ENCODE assay signal across 10 mouse cellular contexts in genomic region chr11:115160016-115160797, GRCm38 (mm10). TPM values are rescaled to one million over a fixed set of nuclear protein-coding genes. Genes with fewer than 3 reads are reported as not detected.
DNase-seq lines count a peak whose midpoint lies in the region; ATAC-seq and TF ChIP-seq lines count a peak whose summit lies in the region.
"Had no signal": no experiment of that assay in that cellular context is flagged by ENCODE, and none has a peak within 500 bp of the region (broad histone marks: within the 10 kb centered on the region; RNA-seq: fewer than 3 reads in every experiment).

No protein-coding gene starts in this region.

- ATAC-seq in intestine, embryonic 14.5 days (replicated peaks; ENCODE audit: low FRiP score, low TSS enrichment, low read depth), result no peak
- no peak for ATAC-seq in intestine, embryonic 15.5 days

- TF ChIP-seq EP300 in heart, adult 2 months (IDR thresholded peaks at IDR 0.05; ENCODE audit: insufficient read depth, low read depth, low read length), result peak; percentile 42; the same call in 1 of the 2 replicates

- H3K9ac ChIP-seq in intestine, embryonic 14.5 days (ENCODE audit: low read length), result no peak overlapping the region
- no peak overlapping the region for H3K9ac ChIP-seq in intestine, embryonic 15.5 days
- no peak overlapping the region for H3K9ac ChIP-seq in ES-E14 (ENCODE audit: insufficient read depth, low read depth, low read length, poor library complexity, severe bottlenecking)
- H3K9ac ChIP-seq in heart, adult 2 months (ENCODE audit: low read depth, low read length), result no peak overlapping the region
- H3K9ac ChIP-seq: embryonic facial prominence, embryonic 12.5 days; stomach, embryonic 15.5 days had no signal

- H3K36me3 ChIP-seq in intestine, embryonic 14.5 days (ENCODE audit: control insufficient read depth, insufficient read depth, low read length), result no peaks in the 10 kb centered on the region
- no peaks in the 10 kb centered on the region for H3K36me3 ChIP-seq in intestine, embryonic 15.5 days
- H3K36me3 ChIP-seq in ES-E14 (ENCODE audit: control insufficient read depth, insufficient read depth, low read length, poor library complexity, severe bottlenecking), result no peaks in the 10 kb centered on the region
- H3K36me3 ChIP-seq in heart, adult 2 months (ENCODE audit: control insufficient read depth, insufficient read depth, low read length), result no peaks in the 10 kb centered on the region
- H3K36me3 ChIP-seq: embryonic facial prominence, embryonic 12.5 days; stomach, embryonic 15.5 days had no signal

- intact Hi-C loops in heart, adult 2 months (cut with DNase I), result loop anchor here (2.0 kb wide), 1 partner anchor 111 kb away; no protein-coding TSS in a partner anchor

- H3K27me3 ChIP-seq in intestine, embryonic 14.5 days (replicated peaks; ENCODE audit: control insufficient read depth, insufficient read depth, low read length), result no peaks in the 10 kb centered on the region
- no peaks in the 10 kb centered on the region for H3K27me3 ChIP-seq in intestine, embryonic 15.5 days (replicated peaks)
- H3K27me3 ChIP-seq in heart, adult 2 months (ENCODE audit: control insufficient read depth, insufficient read depth, low read length), result no peaks in the 10 kb centered on the region
- H3K27me3 ChIP-seq: stomach, embryonic 15.5 days had no signal

- peak; percentile 90 for TF ChIP-seq CTCF in heart, adult 2 months (IDR thresholded peaks at IDR 0.05)

- H3K4me3 ChIP-seq in intestine, embryonic 14.5 days (ENCODE audit: low read depth, low read length), result no peak overlapping the region
- H3K4me3 ChIP-seq in intestine, embryonic 15.5 days (replicated peaks), result no peak overlapping the region
- H3K4me3 ChIP-seq in ES-E14 (ENCODE audit: insufficient read depth in 1 of 2, low read depth in 1 of 2, low read length in 2 of 2, poor library complexity in 1 of 2, severe bottlenecking in 1 of 2), result no peak overlapping the region
- no peak overlapping the region for H3K4me3 ChIP-seq in heart, adult 2 months
- H3K4me3 ChIP-seq: embryonic facial prominence, embryonic 12.5 days; stomach, embryonic 15.5 days had no signal

- no peak overlapping the region for H3K4me2 ChIP-seq in intestine, embryonic 14.5 days (ENCODE audit: low read length)
- no peak overlapping the region for H3K4me2 ChIP-seq in intestine, embryonic 15.5 days (replicated peaks)
- H3K4me2 ChIP-seq: embryonic facial prominence, embryonic 12.5 days had no signal

- in situ Hi-C loops in ES-E14 (cut with MboI; ENCODE audit: low sequenced_read_pairs in 2 of 2, unreplicated experiment in 2 of 2), result no loop called here

- peaks cover 30% of the 10 kb centered on the region for H3K4me1 ChIP-seq in intestine, embryonic 14.5 days (replicated peaks; ENCODE audit: control insufficient read depth, insufficient read depth, low read length)
- H3K4me1 ChIP-seq in intestine, embryonic 15.5 days (replicated peaks), result peaks cover 29% of the 10 kb centered on the region
- peaks cover 3 to 19% of the 10 kb centered on the region in 2 experiments; a peak in 2 of 4 replicates for H3K4me1 ChIP-seq in ES-E14 (ENCODE audit: control insufficient read depth in 2 of 2, insufficient read depth in 2 of 2, low read length in 2 of 2, poor library complexity in 1 of 2)
- peaks cover 4% of the 10 kb centered on the region for H3K4me1 ChIP-seq in heart, adult 2 months (ENCODE audit: control insufficient read depth, insufficient read depth, low read length)

- no peak overlapping the region for H3K27ac ChIP-seq in intestine, embryonic 14.5 days (ENCODE audit: low read depth)
- H3K27ac ChIP-seq in intestine, embryonic 15.5 days, result no peak overlapping the region
- H3K27ac ChIP-seq in ES-E14 (ENCODE audit: insufficient read depth, low read depth, low read length, poor library complexity, severe bottlenecking), result no peak overlapping the region
- no peak overlapping the region for H3K27ac ChIP-seq in heart, adult 2 months
- H3K27ac ChIP-seq: embryonic facial prominence, embryonic 12.5 days had no signal

- DNase-seq in intestine, embryonic 14.5 days (ENCODE audit: low spot score), result peak; percentile 89
- peak; percentile 76 for DNase-seq in ES-E14 (ENCODE audit: low read depth, low spot score)
- peak; percentile 86 for DNase-seq in cerebellum, adult 11-12 months
- peak; percentile 77 to 88 for DNase-seq in heart, adult 2 months
- peak; percentile 54 for DNase-seq in left cerebral cortex, adult 11 months (ENCODE audit: low spot score)
- DNase-seq in ovary, postnatal 14 days (ENCODE audit: low spot score), result peak; percentile 82
- DNase-seq in urinary bladder, postnatal 36 days (ENCODE audit: low spot score in 2 of 2), result peak; percentile 89

- WGBS in intestine, embryonic 14.5 days, result 61% methylated on average over 11 of the region's 11 CpGs
- 61% methylated on average over 11 of the region's 11 CpGs for WGBS in intestine, embryonic 15.5 days
- WGBS in heart, adult 2 months, result 64% methylated on average over 11 of the region's 11 CpGs

- no peak for TF ChIP-seq POLR2A in heart, adult 2 months (IDR thresholded peaks at IDR 0.05; ENCODE audit: insufficient read depth, low read depth, low read length)

- no peaks in the 10 kb centered on the region for H3K9me3 ChIP-seq in intestine, embryonic 14.5 days (ENCODE audit: control insufficient read depth, low read length)
- no peaks in the 10 kb centered on the region for H3K9me3 ChIP-seq in intestine, embryonic 15.5 days
- H3K9me3 ChIP-seq in ES-E14 (ENCODE audit: control insufficient read depth, insufficient read depth, low read depth, low read length), result no peaks in the 10 kb centered on the region
- H3K9me3 ChIP-seq: embryonic facial prominence, embryonic 12.5 days; stomach, embryonic 15.5 days had no signal

- H3K79me2 ChIP-seq in heart, adult 2 months (replicated peaks; ENCODE audit: control insufficient read depth, insufficient read depth, low read length), result no peaks in the 10 kb centered on the region

TF ChIP-seq in ES-E14, 5 proteins besides CTCF, POLR2A, EP300 and RAD21:
- TF ChIP-seq CHD2 (IDR thresholded peaks at IDR 0.05; ENCODE audit: low read depth, low read length) (no peak), ZC3H11A (IDR thresholded peaks at IDR 0.05; ENCODE audit: borderline replicate concordance, low read depth, low read length) (peak; percentile 56; the same call in 1 of the 2 replicates), ZNF384 (IDR thresholded peaks at IDR 0.05; ENCODE audit: low read depth, low read length) (no peak), HCFC1 (IDR thresholded peaks at IDR 0.05; ENCODE audit: borderline replicate concordance, insufficient read depth, low read length) (no peak), MAFK (IDR thresholded peaks at IDR 0.05; ENCODE audit: insufficient read depth, low read depth, low read length) (no peak)

RNA-seq across cellular contexts. Expression of gene Slc9a3r1, which starts 2.9 kb away (rescaled TPM):
- polyA plus RNA-seq in intestine, embryonic 14.5 days (2014; fragmentation: Nextera tagmentation; extraction: Ambion mirVana), result 157 and 165 TPM in 2 replicates
- 252 and 270 TPM in 2 replicates for polyA plus RNA-seq in intestine, embryonic 15.5 days (2015; fragmentation: Nextera tagmentation; extraction: Ambion mirVana)
- total RNA-seq in ES-E14 (2012; rRNA removed), result 40.3 and 43.9 TPM in 2 replicates
- total RNA-seq in heart, adult 2 months (2021), result 10 to 100 TPM in 1 of 2 experiments, 1 to 10 TPM in 1; 8.1 to 10.1 TPM
- polyA plus RNA-seq in heart, adult 2 months (2012; rRNA removed), result 8.9 and 9.7 TPM in 2 replicates

RNA-seq across cellular contexts. Expression of gene Cd300lf, which starts 26.4 kb away (rescaled TPM):
- polyA plus RNA-seq in intestine, embryonic 14.5 days (2014; fragmentation: Nextera tagmentation; extraction: Ambion mirVana), result 0.27 and 1.0 TPM in 2 replicates
- polyA plus RNA-seq in intestine, embryonic 15.5 days (2015; fragmentation: Nextera tagmentation; extraction: Ambion mirVana), result 0.85 and 1.2 TPM in 2 replicates
- 0.40 and 0.42 TPM in 2 replicates for total RNA-seq in ES-E14 (2012; rRNA removed)
- under 1 TPM; 0.11 to 0.60 TPM for total RNA-seq in heart, adult 2 months (2021)
- polyA plus RNA-seq in heart, adult 2 months (2012; rRNA removed), result 0.38 and 1.00 TPM in 2 replicates

RNA-seq across cellular contexts. Expression of gene Tmem104, which starts 27.1 kb away (rescaled TPM):
- 7.0 and 8.3 TPM in 2 replicates for polyA plus RNA-seq in intestine, embryonic 14.5 days (2014; fragmentation: Nextera tagmentation; extraction: Ambion mirVana)
- polyA plus RNA-seq in intestine, embryonic 15.5 days (2015; fragmentation: Nextera tagmentation; extraction: Ambion mirVana), result 9.3 and 12.2 TPM in 2 replicates
- total RNA-seq in ES-E14 (2012; rRNA removed), result 14.7 and 17.2 TPM in 2 replicates
- total RNA-seq in heart, adult 2 months (2021), result 10 to 100 TPM in 1 of 2 experiments, 1 to 10 TPM in 1; 8.8 to 11.6 TPM
- 8.6 and 9.9 TPM in 2 replicates for polyA plus RNA-seq in heart, adult 2 months (2012; rRNA removed)

RNA-seq across cellular contexts. Expression of gene Nat9, which starts 27.5 kb away (rescaled TPM):
- 16.4 and 16.7 TPM in 2 replicates for polyA plus RNA-seq in intestine, embryonic 14.5 days (2014; fragmentation: Nextera tagmentation; extraction: Ambion mirVana)
- polyA plus RNA-seq in intestine, embryonic 15.5 days (2015; fragmentation: Nextera tagmentation; extraction: Ambion mirVana), result 20.5 and 20.6 TPM in 2 replicates
- total RNA-seq in ES-E14 (2012; rRNA removed), result 16.9 and 19.3 TPM in 2 replicates
- total RNA-seq in heart, adult 2 months (2021), result 10 to 100 TPM; 18.5 to 23.6 TPM
- polyA plus RNA-seq in heart, adult 2 months (2012; rRNA removed), result 20.2 and 31.5 TPM in 2 replicates

Comparison
In these comparisons a context has a peak if more than half of its experiments do, and no peak if none do; other contexts are left out.
1. RNA of gene Slc9a3r1, which starts 2.9 kb away (polyA plus RNA-seq): 252 to 270 TPM in intestine, embryonic 15.5 days and 157 to 165 TPM in intestine, embryonic 14.5 days; 8.9 to 9.7 TPM in heart, adult 2 months; every median in the first group is over 10 times any median in the second.
2. Peak in every context shown above with its lines, with median percentiles within 50 percentile points of each other: DNase-seq.